Mouse (Mus musculus) heart, embryonic 14.5 days (tissue): ENCODE measurements around the gene Usp9x. TPM values are rescaled to one million over a fixed set of nuclear protein-coding genes. Genes with fewer than 3 reads are reported as not detected.

Experiments used
- ATAC-seq: fragments of 200-750 bp; cut with Nextera tagmentation; 2 replicates; pipeline ENCODE4 v1.8.0; 2017; ENCODE audit warnings: low read depth, moderate TSS enrichment; ENCODE audit not compliant: insufficient number of reproducible peaks, insufficient read depth, low FRiP score
- H3K27ac ChIP-seq, 2 experiments: fragments of 200-500 bp in 1 of 2; fragments of 300-500 bp in 1 of 2; sonication (generic) in 1 of 2; replicated peaks in 1 of 2; 2 replicates each; pipeline ENCODE4 v1.5.1; 2012 to 2014; ENCODE audit warnings: low read depth in 2 of 2, low read length in 2 of 2, control low read depth in 1 of 2, mild to moderate bottlenecking in 1 of 2, mixed read lengths in 1 of 2; ENCODE audit not compliant: control insufficient read depth in 1 of 2, insufficient read depth in 1 of 2
- H3K27me3 ChIP-seq: fragments of 300-500 bp; sonication (generic); 2 replicates; pipeline ENCODE4 v1.6.1; 2014; ENCODE audit warnings: mild to moderate bottlenecking, low read length, control low read depth; ENCODE audit not compliant: control insufficient read depth, insufficient read depth
- H3K36me3 ChIP-seq: fragments of 300-500 bp; sonication (generic); 2 replicates; pipeline ENCODE4 v1.6.1; 2014; ENCODE audit warnings: mild to moderate bottlenecking, control low read depth, low read length, mixed read lengths; ENCODE audit not compliant: control insufficient read depth, insufficient read depth
- H3K4me1 ChIP-seq, 2 experiments: fragments of 200-500 bp in 1 of 2; fragments of 300-500 bp in 1 of 2; sonication (generic) in 1 of 2; 2 replicates each; pipeline ENCODE4 v1.6.1; 2012 to 2014; ENCODE audit warnings: low read length in 2 of 2, control low read depth in 1 of 2, mixed read lengths in 1 of 2; ENCODE audit not compliant: control insufficient read depth in 2 of 2, insufficient read depth in 2 of 2
- H3K4me2 ChIP-seq: fragments of 300-500 bp; sonication (generic); 2 replicates; pipeline ENCODE4 v1.6.1; 2014; ENCODE audit warnings: mild to moderate bottlenecking, low read length
- H3K4me3 ChIP-seq, 2 experiments: fragments of 200-500 bp in 1 of 2; fragments of 300-500 bp in 1 of 2; sonication (generic) in 1 of 2; 2 replicates each; pipeline ENCODE4 v1.5.1; 2012 to 2014; ENCODE audit warnings: low read length in 2 of 2, mild to moderate bottlenecking in 2 of 2, control low read depth in 1 of 2, low read depth in 1 of 2, moderate library complexity in 1 of 2; ENCODE audit not compliant: control insufficient read depth in 1 of 2, insufficient read depth in 1 of 2
- H3K9ac ChIP-seq: fragments of 300-500 bp; sonication (generic); 2 replicates; pipeline ENCODE4 v1.6.1; 2014; ENCODE audit warnings: mild to moderate bottlenecking, low read length
- H3K9me3 ChIP-seq: fragments of 300-500 bp; sonication (generic); 2 replicates; pipeline ENCODE4 v1.6.1; 2016; ENCODE audit warnings: low read length, control low read depth; ENCODE audit not compliant: control insufficient read depth
- WGBS: fragments of 180-500 bp; shearing (Covaris S2); extraction: QIAGEN DNeasy Blood & Tissue Kit; methylation state at CpG from one replicate; pipeline ENCODE4 v1.1.7; 2014; 5-methylcytosine and 5-hydroxymethylcytosine counted together
- polyA plus RNA-seq: library from polyadenylated mRNA; unstranded; fragments of >200 nt; fragmentation: Nextera tagmentation; extraction: Ambion mirVana; gene quantifications from 2 replicates; pipeline ENCODE4 v1.2.1, GENCODE M21; 2014

Gene Usp9x
- polyA plus RNA-seq, 1 experiment from 2014 or later: 53.3 TPM

- H3K9me3 ChIP-seq: no peaks in the 10 kb centered on the region
- H3K27me3 ChIP-seq: no peaks in the 10 kb centered on the region
- ATAC-seq: no peak
- no peaks in the 10 kb centered on the region for H3K4me1 ChIP-seq
- no peak overlapping the region for H3K4me2 ChIP-seq
- no peak overlapping the region for H3K27ac ChIP-seq
- H3K36me3 ChIP-seq: no peaks in the 10 kb centered on the region
- no peak overlapping the region for H3K9ac ChIP-seq
- no peak overlapping the region for H3K4me3 ChIP-seq
- WGBS: 56% methylated on average over 1 of the region's 1 CpGs
Observed at GRCm38 (mm10) chrX:13085621-13086020, 14.3 kb downstream of the Usp9x start.

GRCm38 (mm10) chrX:13096985-13097384 is 25.7 kb downstream of the Usp9x start:
- H3K27ac ChIP-seq: no peak overlapping the region
- peaks cover 19% of the 10 kb centered on the region for H3K36me3 ChIP-seq
- no peaks in the 10 kb centered on the region for H3K9me3 ChIP-seq
- H3K9ac ChIP-seq: no peak overlapping the region
- H3K4me1 ChIP-seq: no peaks in the 10 kb centered on the region
- ATAC-seq: no peak
- H3K4me3 ChIP-seq: no peak overlapping the region
- WGBS: 59% methylated on average over 1 of the region's 1 CpGs
- H3K27me3 ChIP-seq: no peaks in the 10 kb centered on the region
- H3K4me2 ChIP-seq: no peak overlapping the region

GRCm38 (mm10) chrX:13206514-13206913 is 135.2 kb downstream of the Usp9x start:
- ATAC-seq: no peak
- peaks cover 7% of the 10 kb centered on the region; the same call in 1 of the 2 replicates for H3K27me3 ChIP-seq
- H3K36me3 ChIP-seq: no peaks in the 10 kb centered on the region
- H3K4me3 ChIP-seq: no peak overlapping the region
- no peaks in the 10 kb centered on the region for H3K9me3 ChIP-seq
- 23% methylated on average over 7 of the region's 7 CpGs for WGBS
- H3K9ac ChIP-seq: no peak overlapping the region
- H3K27ac ChIP-seq: 0 out of 4 replicates have a peak overlapping the region, but pooled peaks of 1 of the 2 experiments have one; percentile 16
- no peaks in the 10 kb centered on the region for H3K4me1 ChIP-seq
- H3K4me2 ChIP-seq: no peak overlapping the region

DNA sequence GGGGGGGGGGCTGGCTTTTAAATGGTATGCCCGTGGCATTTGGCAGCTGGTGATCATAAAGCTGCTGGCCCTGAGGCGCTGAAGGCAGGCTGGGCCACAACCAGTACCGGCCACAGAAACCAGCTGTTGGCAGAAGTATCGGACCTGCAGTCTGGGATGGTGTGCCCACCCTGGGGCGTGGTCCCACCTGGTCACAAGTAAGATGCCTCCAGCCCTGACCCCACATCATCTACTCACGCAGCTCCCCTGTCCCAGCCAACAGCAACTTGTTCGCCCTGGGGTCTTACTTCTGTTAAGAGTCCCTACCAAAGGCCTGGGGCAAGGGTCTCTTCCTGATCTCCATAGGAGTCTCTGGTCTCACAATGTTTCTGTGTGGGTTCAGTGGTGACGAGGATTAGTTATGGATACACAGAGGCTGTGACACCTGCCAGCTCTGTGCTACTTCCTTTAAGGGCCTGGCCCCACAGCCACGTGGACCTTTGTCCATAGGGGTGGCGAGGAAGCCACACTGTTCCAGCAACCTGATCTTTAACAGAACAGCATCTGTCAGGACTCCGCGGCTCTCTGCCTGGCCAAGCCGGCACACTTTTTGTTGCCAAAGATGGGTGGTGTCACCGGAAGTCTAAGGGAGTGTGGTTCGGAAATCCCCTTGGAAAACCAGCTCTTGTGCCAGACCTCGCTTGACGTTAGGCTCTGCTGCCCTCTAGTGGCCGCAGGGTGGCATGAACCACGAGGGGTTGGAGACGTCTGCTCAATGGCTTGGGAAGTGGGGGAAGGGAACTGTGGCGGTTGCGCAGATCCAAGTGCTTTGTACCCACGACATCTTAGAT is 136.4 kb downstream of the Usp9x start:
- Histone ChIP-seq H3K9me3 (no peaks in the 10 kb centered on the region), H3K36me3 (no peaks in the 10 kb centered on the region), H3K4me1 (no peaks in the 10 kb centered on the region), H3K27ac (peak overlapping the region; percentile 17 to 46; a peak in 1 of 4 replicates), H3K27me3 (peaks cover 7% of the 10 kb centered on the region; the same call in 1 of the 2 replicates), H3K9ac (peak overlapping the region; percentile 74), H3K4me2 (peak overlapping the region; percentile 63), H3K4me3 (peak overlapping the region; percentile 34 to 38)
- ATAC-seq: peak; percentile 68; the same call in 1 of the 2 replicates
- 22% methylated on average over 20 of the region's 23 CpGs for WGBS

DNA sequence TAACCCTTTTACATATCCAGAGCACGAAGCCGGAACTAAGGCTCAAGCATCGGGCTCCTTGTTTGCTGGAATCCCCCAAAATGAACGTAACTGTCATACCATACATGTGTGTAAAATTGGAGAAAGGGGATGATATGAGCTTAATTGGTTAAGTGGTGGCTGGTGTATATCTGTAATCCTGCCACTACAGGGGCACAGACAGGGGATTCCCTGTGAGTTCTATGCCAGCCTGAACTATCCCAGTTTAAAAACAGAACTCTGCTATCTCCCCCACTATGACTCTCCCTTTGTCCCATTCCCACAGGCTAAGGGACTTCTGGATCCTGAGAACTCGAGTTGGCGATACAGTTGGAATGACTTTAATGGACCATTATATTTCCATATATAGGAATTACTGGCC is 137.1 kb downstream of the Usp9x start:
- 36% methylated on average over 6 of the region's 6 CpGs for WGBS
- peak overlapping the region; percentile 63 for H3K4me2 ChIP-seq
- H3K9me3 ChIP-seq: no peaks in the 10 kb centered on the region
- peak overlapping the region; percentile 74 for H3K9ac ChIP-seq
- H3K27me3 ChIP-seq: peaks cover 7% of the 10 kb centered on the region; the same call in 1 of the 2 replicates
- no peak for ATAC-seq
- peak overlapping the region; percentile 34 to 38 for H3K4me3 ChIP-seq
- H3K27ac ChIP-seq: peak overlapping the region in 1 of 2 experiments; percentile 9; a peak in 1 of 4 replicates
- no peaks in the 10 kb centered on the region for H3K36me3 ChIP-seq
- no peaks in the 10 kb centered on the region for H3K4me1 ChIP-seq

DNA sequence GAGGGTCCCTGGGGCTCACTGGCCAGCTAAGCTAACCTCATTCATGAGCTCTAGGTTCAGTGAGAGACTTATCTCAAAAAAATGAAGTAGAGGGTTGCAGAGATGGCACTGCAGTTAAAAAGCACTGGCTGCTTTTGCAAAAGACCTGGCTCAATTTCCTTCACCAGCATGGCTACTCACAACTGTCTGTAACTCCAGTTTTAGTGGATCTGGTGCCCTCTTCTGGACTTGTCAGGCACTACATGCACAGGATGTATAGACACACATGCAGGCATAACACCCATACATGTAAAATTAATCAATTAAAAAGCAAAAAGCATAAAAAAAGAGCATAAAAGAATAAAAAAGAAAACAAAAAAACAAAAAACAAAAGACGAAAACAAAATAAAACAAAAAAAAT is 143.0 kb downstream of the Usp9x start:
- H3K36me3 ChIP-seq: no peaks in the 10 kb centered on the region
- no peak for ATAC-seq
- 47% methylated on average over 1 of the region's 1 CpGs for WGBS
- no peak overlapping the region for H3K4me2 ChIP-seq
- peaks cover 2% of the 10 kb centered on the region; the same call in 1 of the 2 replicates for H3K27me3 ChIP-seq
- no peak overlapping the region for H3K27ac ChIP-seq
- H3K4me3 ChIP-seq: no peak overlapping the region
- H3K9me3 ChIP-seq: no peaks in the 10 kb centered on the region
- H3K4me1 ChIP-seq: no peaks in the 10 kb centered on the region
- H3K9ac ChIP-seq: no peak overlapping the region
